Mouse (Mus musculus) G1E (cell line): ENCODE data around the gene Aff3. TPM values are rescaled to one million over a fixed set of nuclear protein-coding genes. Genes with fewer than 3 reads are reported as not detected.

ENCODE experiments used
- ATAC-seq: 2 replicates; pipeline ENCODE4 v1.8.0; 2016; ENCODE audit warnings: mild to moderate bottlenecking; ENCODE audit not compliant: insufficient number of reproducible peaks, poor library complexity, low FRiP score, severe bottlenecking; ENCODE audit errors: extremely low read depth
- DNase-seq: peaks from one replicate; pipeline ENCODE4 v3.0.0; 2012; ENCODE audit warnings: low spot score
- H3K27me3 ChIP-seq: 2 replicates; pipeline ENCODE4 v1.6.1; 2012; ENCODE audit warnings: mild to moderate bottlenecking, low read length, inconsistent platforms; ENCODE audit not compliant: insufficient read depth
- H3K36me3 ChIP-seq: replicated peaks from 2 replicates; pipeline ENCODE3; 2012; ENCODE audit warnings: mild to moderate bottlenecking, inconsistent platforms
- H3K4me1 ChIP-seq: 2 replicates; pipeline ENCODE4 v1.6.1; 2012; ENCODE audit warnings: low read depth, low read length, inconsistent platforms, mixed read lengths; ENCODE audit not compliant: insufficient read depth
- H3K4me3 ChIP-seq: 2 replicates; pipeline ENCODE4 v1.5.1; 2012; ENCODE audit warnings: low read depth, mild to moderate bottlenecking, inconsistent platforms, low read length, moderate library complexity, mixed read lengths
- H3K9me3 ChIP-seq: replicated peaks from 2 replicates; pipeline ENCODE4 v1.6.1; 2012; ENCODE audit warnings: inconsistent platforms
- CTCF ChIP-seq: IDR thresholded peaks from 2 replicates; pipeline ENCODE4 v1.5.1; 2012; ENCODE audit warnings: low read depth, low read length, inconsistent platforms, mixed read lengths
- GATA1 ChIP-seq: IDR thresholded peaks from 2 replicates; pipeline ENCODE4 v1.6.1; 2012; ENCODE audit warnings: borderline replicate concordance, low read length, inconsistent platforms, mixed read lengths
- GATA2 ChIP-seq: IDR thresholded peaks from 2 replicates; pipeline ENCODE4 v1.6.1; 2012; ENCODE audit warnings: low read depth, low read length, inconsistent platforms, borderline replicate concordance
- POLR2AphosphoS5 ChIP-seq: IDR thresholded peaks from 2 replicates; pipeline ENCODE4 v1.6.1; 2012; ENCODE audit warnings: low read depth, low read length, inconsistent platforms; ENCODE audit not compliant: insufficient replicate concordance
- TAL1 ChIP-seq: conservative IDR thresholded peaks from 2 replicates; pipeline ENCODE4 v1.6.1; 2012; ENCODE audit warnings: low read depth, low read length, inconsistent platforms, mixed read lengths
- polyA plus RNA-seq: library from polyadenylated mRNA; stranded (reverse); fragments of >175 nt; gene quantifications from 2 replicates; pipeline ENCODE4 v1.2.3, GENCODE M21; 2012
- total RNA-seq, 2 experiments: library from RNA; stranded (forward) in 1 of 2; stranded (reverse) in 1 of 2; fragments of 200-1000 nt in 1 of 2; fragments of >200 nt in 1 of 2; fragmentation: Nextera tagmentation in 1 of 2; gene quantifications; 2 replicates each; pipeline ENCODE4 v1.2.3; 2014 to 2017

The Aff3 gene
- total and polyA plus RNA-seq, 3 experiments = 2.3 to 6.9 (median 6.3) TPM

GRCm38 (mm10) chr1:38595311-38595710 lies 69.4 kb downstream of the Aff3 start:
- no peaks in the 10 kb centered on the region for H3K9me3 ChIP-seq
- H3K4me1 ChIP-seq = no peaks in the 10 kb centered on the region
- DNase-seq (no peak), ATAC-seq (no peak)
- H3K4me3 ChIP-seq = no peak overlapping the region
- H3K27me3 ChIP-seq = peaks cover 6% of the 10 kb centered on the region; the same call in 1 of the 2 replicates
- H3K36me3 ChIP-seq = no peaks in the 10 kb centered on the region
- no peak for TF ChIP-seq TAL1

GRCm38 (mm10) chr1:38594766-38595165 lies 70.0 kb downstream of the Aff3 start:
- TF ChIP-seq GATA1 = no peak
- TF ChIP-seq TAL1 = no peak
- TF ChIP-seq GATA2 = no peak
- TF ChIP-seq CTCF = no peak
- TF ChIP-seq POLR2AphosphoS5 = no peak
- peaks cover 6% of the 10 kb centered on the region; the same call in 1 of the 2 replicates for H3K27me3 ChIP-seq
- ATAC-seq = no peak
- no peak overlapping the region for H3K4me3 ChIP-seq
- H3K36me3 ChIP-seq = no peaks in the 10 kb centered on the region
- H3K9me3 ChIP-seq = no peaks in the 10 kb centered on the region
- H3K4me1 ChIP-seq = no peaks in the 10 kb centered on the region
- no peak for DNase-seq

- TF ChIP-seq POLR2AphosphoS5 (no peak), GATA1 (no peak), GATA2 (no peak), TAL1 (no peak), CTCF (no peak)
- 0 out of 2 replicates have a peak, but pooled peaks cover 3% of the 10 kb centered on the region for H3K9me3 ChIP-seq
- ATAC-seq (no peak), DNase-seq (no peak)
- no peaks in the 10 kb centered on the region for H3K4me1 ChIP-seq
- no peak overlapping the region for H3K4me3 ChIP-seq
- no peaks in the 10 kb centered on the region for H3K36me3 ChIP-seq
- peaks cover 3% of the 10 kb centered on the region for H3K27me3 ChIP-seq
These were observed 73.6 kb downstream of the Aff3 start for GRCm38 (mm10) chr1:38591194-38591593.

DNA sequence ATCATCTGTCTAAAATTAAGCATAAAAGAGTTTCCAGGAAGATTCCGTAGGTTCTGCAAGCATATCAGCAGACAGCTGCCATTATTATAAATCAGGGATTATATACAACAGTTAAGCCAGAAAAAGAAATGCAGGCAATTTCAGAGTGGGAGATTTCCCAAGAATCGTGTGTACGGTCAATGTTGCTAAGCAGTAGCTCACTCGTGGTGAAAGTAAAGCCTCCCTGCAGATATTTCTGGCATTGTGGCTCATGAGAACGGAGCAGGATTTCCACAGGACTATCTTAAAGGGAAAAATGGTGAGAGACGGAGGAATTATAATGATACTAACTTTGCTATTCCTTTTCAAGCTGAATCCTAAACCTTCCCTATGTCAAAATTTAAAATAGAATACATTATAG lies 76.0 kb downstream of the Aff3 start:
- no peaks in the 10 kb centered on the region for H3K36me3 ChIP-seq
- DNase-seq = no peak
- H3K4me1 ChIP-seq = no peaks in the 10 kb centered on the region
- no peak overlapping the region for H3K4me3 ChIP-seq
- 0 out of 2 replicates have a peak, but pooled peaks cover 3% of the 10 kb centered on the region for H3K9me3 ChIP-seq
- TF ChIP-seq GATA2 (no peak), TAL1 (no peak), POLR2AphosphoS5 (no peak), GATA1 (no peak), CTCF (no peak)
- peaks cover 3% of the 10 kb centered on the region for H3K27me3 ChIP-seq
- ATAC-seq = no peak

DNA sequence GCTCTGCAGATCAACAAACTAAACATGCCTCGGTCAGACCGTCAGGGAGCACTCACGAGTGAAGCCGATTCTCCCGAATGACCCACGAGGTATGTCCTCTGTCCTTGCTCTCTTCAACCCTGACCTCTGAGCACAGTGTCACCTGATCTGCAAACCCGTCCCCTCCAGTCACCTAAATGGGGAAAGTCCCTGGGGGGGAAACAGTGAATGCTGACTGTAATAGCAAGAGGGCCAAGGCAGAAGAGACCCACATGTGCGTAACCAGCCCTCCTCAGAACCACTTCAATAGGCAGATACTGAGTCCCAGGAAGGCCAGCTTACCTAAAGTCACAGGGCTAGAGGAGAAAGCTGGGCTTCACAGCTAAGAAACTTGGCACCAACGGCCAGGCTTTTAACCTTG lies 82.4 kb downstream of the Aff3 start:
- Histone ChIP-seq H3K27me3 (no peaks in the 10 kb centered on the region), H3K4me1 (no peaks in the 10 kb centered on the region), H3K36me3 (no peaks in the 10 kb centered on the region), H3K9me3 (0 out of 2 replicates have a peak, but pooled peaks cover 3% of the 10 kb centered on the region), H3K4me3 (no peak overlapping the region)
- ATAC-seq = no peak
- DNase-seq = no peak
- TF ChIP-seq CTCF (no peak), TAL1 (no peak), POLR2AphosphoS5 (no peak), GATA2 (no peak), GATA1 (no peak)

DNA sequence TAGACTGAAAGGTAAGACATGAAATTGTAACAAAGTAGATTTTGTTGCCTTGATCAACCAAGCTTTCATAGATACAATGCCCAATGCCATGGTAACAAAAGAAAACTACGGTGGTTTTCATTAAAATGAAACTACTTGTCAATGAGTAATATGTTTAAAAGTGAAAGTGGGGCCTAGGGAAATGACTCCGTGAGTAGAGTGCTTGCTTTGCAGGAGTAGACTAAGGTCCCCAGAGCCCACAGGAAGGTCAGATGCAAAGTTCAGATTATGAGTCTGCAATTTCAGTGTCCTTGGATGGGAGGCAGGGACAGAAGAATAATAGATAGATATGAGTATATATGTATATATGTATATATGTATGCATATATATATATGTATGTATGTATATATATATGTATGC lies 84.2 kb downstream of the Aff3 start:
- no peak for DNase-seq
- no peaks in the 10 kb centered on the region for H3K4me1 ChIP-seq
- no peak overlapping the region for H3K4me3 ChIP-seq
- no peaks in the 10 kb centered on the region for H3K9me3 ChIP-seq
- TF ChIP-seq TAL1 (no peak), GATA1 (no peak), GATA2 (no peak), CTCF (no peak), POLR2AphosphoS5 (no peak)
- no peak for ATAC-seq
- no peaks in the 10 kb centered on the region for H3K36me3 ChIP-seq
- no peaks in the 10 kb centered on the region for H3K27me3 ChIP-seq

- TF ChIP-seq GATA1 = no peak
- no peak for TF ChIP-seq TAL1
- no peak for TF ChIP-seq GATA2
- TF ChIP-seq CTCF = no peak
- TF ChIP-seq POLR2AphosphoS5 = no peak
- Histone ChIP-seq H3K27me3 (no peaks in the 10 kb centered on the region), H3K4me3 (no peak overlapping the region), H3K4me1 (no peaks in the 10 kb centered on the region), H3K36me3 (no peaks in the 10 kb centered on the region), H3K9me3 (no peaks in the 10 kb centered on the region)
- no peak for ATAC-seq
- no peak for DNase-seq
These were observed 86.4 kb downstream of the Aff3 start for GRCm38 (mm10) chr1:38578339-38578738.
